Mouse (Mus musculus) CH12.LX (cell line): ENCODE measurements around the gene Rp2. TPM values are rescaled to one million over a fixed set of nuclear protein-coding genes. Genes with fewer than 3 reads are reported as not detected.

Experiments used
- DNase-seq: peaks from one replicate; pipeline ENCODE4 v3.0.0-alpha.2; 2013; ENCODE audit errors: extremely low read depth
- H3K27ac ChIP-seq: 2 replicates; pipeline ENCODE4 v1.5.1; 2012; ENCODE audit warnings: low read depth, mild to moderate bottlenecking, control low read depth, moderate library complexity; ENCODE audit not compliant: insufficient read depth
- H3K27me3 ChIP-seq: replicated peaks from 2 replicates; pipeline ENCODE3; 2012; ENCODE audit warnings: inconsistent platforms
- H3K36me3 ChIP-seq, 2 experiments: replicated peaks in 1 of 2; 2 replicates each; pipeline versions ENCODE3 to v1.6.1; 2012; ENCODE audit warnings: inconsistent platforms in 1 of 2, low read length in 1 of 2, mild to moderate bottlenecking in 1 of 2, mixed read lengths in 1 of 2, moderate library complexity in 1 of 2; ENCODE audit not compliant: control insufficient read depth in 1 of 2, insufficient read depth in 1 of 2
- H3K4me1 ChIP-seq, 2 experiments: 2 replicates each; pipeline ENCODE4 v1.6.1; 2012; ENCODE audit warnings: inconsistent platforms in 1 of 2, moderate library complexity in 1 of 2; ENCODE audit not compliant: insufficient read depth in 2 of 2, control insufficient read depth in 1 of 2
- H3K4me2 ChIP-seq: 2 replicates; pipeline ENCODE4 v1.6.1; 2012; ENCODE audit warnings: low read depth, mild to moderate bottlenecking, control low read depth; ENCODE audit not compliant: poor library complexity, insufficient read depth, severe bottlenecking
- H3K4me3 ChIP-seq, 3 experiments: fragments of 150-350 bp in 1 of 3; sonication (generic) in 1 of 3; replicated peaks in 1 of 3; 2 replicates each; pipeline versions ENCODE3 to v1.5.1; 2011 to 2012; ENCODE audit warnings: low read depth in 2 of 3, low read length in 2 of 3, mild to moderate bottlenecking in 2 of 3, moderate library complexity in 2 of 3, control low read depth in 1 of 3, improper control_type of control experiment in 1 of 3, inconsistent platforms in 1 of 3, mixed read lengths in 1 of 3; ENCODE audit not compliant: poor library complexity in 1 of 3
- H3K79me2 ChIP-seq: replicated peaks from 2 replicates; pipeline ENCODE4 v1.6.1; 2012; ENCODE audit warnings: mild to moderate bottlenecking, moderate library complexity; ENCODE audit not compliant: control insufficient read depth, poor library complexity, insufficient read depth, severe bottlenecking; ENCODE audit errors: extremely low read depth
- H3K9ac ChIP-seq: 2 replicates; pipeline ENCODE4 v1.6.1; 2012; ENCODE audit warnings: low read depth, mild to moderate bottlenecking, control low read depth, moderate library complexity; ENCODE audit not compliant: insufficient read depth
- H3K9me3 ChIP-seq: replicated peaks from 2 replicates; pipeline ENCODE3; 2012; ENCODE audit warnings: low read length, inconsistent platforms, mixed read lengths
- CHD1 ChIP-seq: IDR thresholded peaks from 2 replicates; pipeline ENCODE4 v1.6.1; 2012; ENCODE audit warnings: low read depth, low read length, improper control_type of control experiment, inconsistent platforms
- CHD2 ChIP-seq: IDR thresholded peaks from 2 replicates; pipeline ENCODE4 v1.6.1; 2011; ENCODE audit warnings: low read length, improper control_type of control experiment
- E2F4 ChIP-seq: IDR thresholded peaks from 2 replicates; pipeline ENCODE4 v1.6.1; 2011; ENCODE audit warnings: low read depth, low read length, improper control_type of control experiment; ENCODE audit not compliant: insufficient replicate concordance
- EP300 ChIP-seq: IDR thresholded peaks from 2 replicates; pipeline ENCODE4 v1.6.1; 2011; ENCODE audit warnings: low read length, improper control_type of control experiment
- HCFC1 ChIP-seq: IDR thresholded peaks from 2 replicates; pipeline ENCODE4 v1.6.1; 2012; ENCODE audit warnings: low read depth, mild to moderate bottlenecking, inconsistent platforms, low read length, improper control_type of control experiment
- IRF4 ChIP-seq: IDR thresholded peaks from 2 replicates; pipeline ENCODE4 v1.6.1; 2014; ENCODE audit warnings: low read depth, mild to moderate bottlenecking, inconsistent platforms, low read length, improper control_type of control experiment
- JUND ChIP-seq: conservative IDR thresholded peaks from 2 replicates; pipeline ENCODE4 v1.6.1; 2011; ENCODE audit warnings: low read depth, low read length, improper control_type of control experiment
- KAT2A ChIP-seq: IDR thresholded peaks from 2 replicates; pipeline ENCODE4 v1.6.1; 2012; ENCODE audit warnings: low read length, improper control_type of control experiment, inconsistent platforms; ENCODE audit not compliant: insufficient replicate concordance
- MAFK ChIP-seq: IDR thresholded peaks from 2 replicates; pipeline ENCODE4 v1.6.1; 2011; ENCODE audit warnings: low read length, improper control_type of control experiment; ENCODE audit not compliant: insufficient replicate concordance
- MAX ChIP-seq: IDR thresholded peaks from 2 replicates; pipeline ENCODE4 v1.6.1; 2011; ENCODE audit warnings: low read length, improper control_type of control experiment
- MAZ ChIP-seq: IDR thresholded peaks from 2 replicates; pipeline ENCODE4 v1.6.1; 2012; ENCODE audit warnings: low read depth, mild to moderate bottlenecking, inconsistent platforms, low read length, improper control_type of control experiment, moderate library complexity
- MEF2A ChIP-seq: IDR thresholded peaks from 2 replicates; pipeline ENCODE4 v1.6.1; 2014; ENCODE audit warnings: low read depth, mild to moderate bottlenecking, inconsistent platforms, low read length, improper control_type of control experiment, borderline replicate concordance
- NELFE ChIP-seq: IDR thresholded peaks from 2 replicates; pipeline ENCODE4 v1.6.1; 2011; ENCODE audit warnings: low read depth, low read length, improper control_type of control experiment
- POLR2A ChIP-seq: IDR thresholded peaks from 2 replicates; pipeline ENCODE4 v1.6.1; 2011; ENCODE audit warnings: low read depth, mild to moderate bottlenecking, improper control_type of control experiment, low read length
- POLR2AphosphoS2 ChIP-seq: IDR thresholded peaks from 2 replicates; pipeline ENCODE4 v1.6.1; 2011; ENCODE audit warnings: low read depth, low read length, improper control_type of control experiment
- RCOR1 ChIP-seq: conservative IDR thresholded peaks from 2 replicates; pipeline ENCODE4 v1.6.1; 2012; ENCODE audit warnings: low read depth, mild to moderate bottlenecking, inconsistent platforms, low read length, improper control_type of control experiment
- SMC3 ChIP-seq: IDR thresholded peaks from 2 replicates; pipeline ENCODE4 v1.6.1; 2011; ENCODE audit warnings: low read depth, low read length, improper control_type of control experiment
- UBTF ChIP-seq: IDR thresholded peaks from 2 replicates; pipeline ENCODE4 v1.6.1; 2012; ENCODE audit warnings: low read depth, mild to moderate bottlenecking, inconsistent platforms, low read length, improper control_type of control experiment, moderate library complexity
- USF1 ChIP-seq: IDR thresholded peaks from 2 replicates; pipeline ENCODE4 v1.6.1; 2014; ENCODE audit warnings: low read depth, mild to moderate bottlenecking, inconsistent platforms, low read length, improper control_type of control experiment
- USF2 ChIP-seq: conservative IDR thresholded peaks from 2 replicates; pipeline ENCODE4 v1.6.1; 2011; ENCODE audit warnings: low read depth, low read length, improper control_type of control experiment
- ZC3H11A ChIP-seq: IDR thresholded peaks from 2 replicates; pipeline ENCODE4 v1.6.1; 2012; ENCODE audit warnings: low read depth, mild to moderate bottlenecking, inconsistent platforms, low read length, improper control_type of control experiment
- ZMIZ1 ChIP-seq: IDR thresholded peaks from 2 replicates; pipeline ENCODE4 v1.6.1; 2012; ENCODE audit warnings: low read depth, mild to moderate bottlenecking, inconsistent platforms, low read length, improper control_type of control experiment
- ZNF384 ChIP-seq: IDR thresholded peaks from 2 replicates; pipeline ENCODE4 v1.6.1; 2012; ENCODE audit warnings: low read depth, low read length, improper control_type of control experiment, inconsistent platforms
- dilution Hi-C: fragments of 300-500 bp; cut with MboI; formaldehyde crosslinking; loops from 2 replicates; pipeline ENCODE4 v1.14.3; 2020; ENCODE audit warnings: low sequenced_read_pairs; ENCODE audit not compliant: extremely low pct_unique_long_range_greater_than_20kb, extremely low pct_ligation_motif_present
- in situ Hi-C: fragments of 300-500 bp; cut with MboI; formaldehyde crosslinking; loops from 3 replicates; pipeline ENCODE4 v1.14.3; 2019; ENCODE audit warnings: low sequenced_read_pairs, low pct_ligation_motif_present, low pct_unique_long_range_greater_than_20kb, mixed read lengths
- polyA plus RNA-seq: library from polyadenylated mRNA; unstranded; fragments of >175 nt; gene quantifications from 2 replicates; pipeline ENCODE4 v1.2.1, GENCODE M21; 2012; ENCODE audit warnings: low read depth; ENCODE audit not compliant: insufficient read length
- total RNA-seq, 2 experiments: library from RNA; depleted of rRNA; stranded (reverse); fragments of 300-350 nt in 1 of 2; fragments of >200 nt in 1 of 2; gene quantifications; 2 replicates each; pipeline ENCODE4 v1.2.3; 2012 to 2014

The Rp2 gene
- total and polyA plus RNA-seq, 3 experiments, result 34.8 to 67.6 (median 34.9) TPM

GRCm38 (mm10) chrX:20406909-20407308 is 42.6 kb downstream of the Rp2 start:
- no peak for TF ChIP-seq ZMIZ1
- TF ChIP-seq E2F4, result no peak
- TF ChIP-seq RCOR1, result no peak
- no peak for TF ChIP-seq USF1
- no peak for TF ChIP-seq MAX
- TF ChIP-seq JUND, result no peak
- no peak for TF ChIP-seq CHD1
- TF ChIP-seq POLR2AphosphoS2, result no peak
- no peak for TF ChIP-seq UBTF
- no peak for TF ChIP-seq MAFK
- TF ChIP-seq ZNF384, result no peak
- TF ChIP-seq ZC3H11A, result no peak
- no peak for TF ChIP-seq USF2
- no peak for TF ChIP-seq KAT2A
- no peak for TF ChIP-seq MEF2A
- no peak for TF ChIP-seq CHD2
- Histone ChIP-seq H3K4me1 (no peaks in the 10 kb centered on the region), H3K27ac (no peak overlapping the region), H3K9ac (no peak overlapping the region), H3K4me2 (no peak overlapping the region), H3K9me3 (no peaks in the 10 kb centered on the region), H3K27me3 (no peaks in the 10 kb centered on the region), H3K79me2 (no peaks in the 10 kb centered on the region), H3K36me3 (peaks cover 0 to 20% of the 10 kb centered on the region in 2 experiments), H3K4me3 (no peak overlapping the region)
- no peak for DNase-seq
- dilution Hi-C loops (no loop called here), in situ Hi-C loops (no loop called here)

GRCm38 (mm10) chrX:20407676-20408075 is 43.4 kb downstream of the Rp2 start:
- Histone ChIP-seq H3K9me3 (no peaks in the 10 kb centered on the region), H3K4me2 (no peak overlapping the region), H3K27ac (no peak overlapping the region), H3K27me3 (no peaks in the 10 kb centered on the region), H3K9ac (no peak overlapping the region), H3K4me3 (no peak overlapping the region), H3K4me1 (no peaks in the 10 kb centered on the region), H3K79me2 (no peaks in the 10 kb centered on the region), H3K36me3 (peaks cover 0 to 20% of the 10 kb centered on the region in 2 experiments)
- DNase-seq, result no peak
- dilution Hi-C loops, result no loop called here
- in situ Hi-C loops, result no loop called here
- TF ChIP-seq KAT2A (no peak), CHD2 (no peak), RCOR1 (no peak), ZMIZ1 (no peak), CHD1 (no peak), HCFC1 (no peak), MAZ (no peak), NELFE (no peak), POLR2A (no peak), EP300 (no peak), IRF4 (no peak), E2F4 (no peak), SMC3 (no peak)
